In genomic region chr2:103871522-103872276, GRCm38 (mm10) we compare ENCODE assay signal across 8 mouse cellular contexts.
DNase-seq lines count a peak whose midpoint lies in the region; ATAC-seq lines count a peak whose summit lies in the region.

No protein-coding gene starts in this region.

- no peaks in the 10 kb centered on the region for H3K27me3 ChIP-seq in hindbrain, embryonic 15.5 days

- H3K27ac ChIP-seq in hindbrain, embryonic 15.5 days (replicated peaks): no peak overlapping the region

- H3K9me3 ChIP-seq in hindbrain, embryonic 15.5 days: no peaks in the 10 kb centered on the region

- DNase-seq in R1 (ENCODE audit: low read depth, low spot score): peak; percentile 87
- peak; percentile 36 for DNase-seq in cerebellum, adult 9-11 months
- DNase-seq in frontal cortex, postnatal 10 days (ENCODE audit: low spot score in 2 of 2): peak; percentile 59 to 78
- peak; percentile 66 to 73 for DNase-seq in layer of hippocampus, postnatal 36 days
- DNase-seq in lung, postnatal 36 days: peak; percentile 84
- DNase-seq in retina, embryonic 14.5 days (ENCODE audit: low spot score): peak; percentile 88
- peak; percentile 69 for DNase-seq in thymus, postnatal 4 days

- 0 out of 2 replicates have a peak, but pooled peaks cover 7% of the 10 kb centered on the region for H3K4me1 ChIP-seq in hindbrain, embryonic 15.5 days (replicated peaks)

- WGBS in hindbrain, embryonic 15.5 days: 21% methylated on average over 12 of the region's 12 CpGs

- H3K36me3 ChIP-seq in hindbrain, embryonic 15.5 days: no peaks in the 10 kb centered on the region

- peak; percentile 72 for ATAC-seq in hindbrain, embryonic 15.5 days (ENCODE audit: low FRiP score, low read depth)

- no peak overlapping the region for H3K4me3 ChIP-seq in hindbrain, embryonic 15.5 days

- H3K9ac ChIP-seq in hindbrain, embryonic 15.5 days: no peak overlapping the region

- H3K4me2 ChIP-seq in hindbrain, embryonic 15.5 days: no peak overlapping the region

Comparison
In these comparisons a context has a peak if more than half of its experiments do, and no peak if none do; other contexts are left out.
1. DNase-seq: peak in every context shown above with its lines; median percentile 88 in retina, embryonic 14.5 days; 87 in R1; 84 in lung, postnatal 36 days; 70 in layer of hippocampus, postnatal 36 days; 69 in thymus, postnatal 4 days; 68 in frontal cortex, postnatal 10 days; 36 in cerebellum, adult 9-11 months.